Mouse (Mus musculus): ENCODE measurements around the gene Mapk13.

The Mapk13 gene

DNA sequence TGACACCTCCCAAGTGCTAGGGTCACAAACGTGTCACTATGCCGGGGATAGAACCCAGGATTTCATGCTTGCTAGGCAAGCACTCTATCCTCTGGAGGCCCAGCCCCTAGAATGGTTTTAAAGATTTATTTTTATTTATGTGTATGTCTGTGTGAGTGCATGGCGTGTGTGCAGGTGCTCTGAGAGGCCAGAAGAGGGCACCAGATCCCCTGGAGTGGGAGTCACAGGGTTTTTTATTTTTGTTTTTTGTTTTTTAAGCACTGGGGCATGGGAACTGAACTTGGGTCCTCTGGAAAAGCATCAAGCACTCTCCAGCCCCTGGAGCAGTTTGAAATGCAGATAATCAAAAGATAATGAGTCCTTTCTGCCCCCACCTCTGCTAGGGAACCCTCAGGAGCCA lies 7.7 kb downstream of the Mapk13 start:
- no peak for DNase-seq

GRCm38 (mm10) chr17:28777231-28778005 lies 8.3 kb downstream of the Mapk13 start:
- DNase-seq = no peak

GRCm38 (mm10) chr17:28779735-28780134 lies 10.6 kb downstream of the Mapk13 start:
- no peak for DNase-seq

DNA sequence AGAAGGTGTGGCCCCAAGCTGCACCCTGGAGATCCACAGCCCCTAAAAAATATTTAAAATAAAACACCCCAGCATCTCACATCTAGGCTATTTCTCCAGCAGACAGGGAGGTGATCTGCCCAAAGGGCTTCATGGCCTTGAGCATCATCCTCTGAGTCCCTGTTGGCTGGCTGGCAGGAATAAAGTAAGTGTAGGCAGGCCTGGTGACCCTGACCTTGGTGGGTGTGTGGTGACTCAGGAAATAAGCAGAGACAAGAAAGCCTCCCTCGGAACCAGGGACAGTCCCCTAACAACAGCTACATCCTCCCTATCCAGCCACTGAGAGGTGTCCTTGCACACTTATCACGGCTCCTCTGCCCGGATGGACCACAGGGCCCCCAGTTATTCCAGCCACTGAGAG lies 11.7 kb downstream of the Mapk13 start:
- no peak for DNase-seq

DNA sequence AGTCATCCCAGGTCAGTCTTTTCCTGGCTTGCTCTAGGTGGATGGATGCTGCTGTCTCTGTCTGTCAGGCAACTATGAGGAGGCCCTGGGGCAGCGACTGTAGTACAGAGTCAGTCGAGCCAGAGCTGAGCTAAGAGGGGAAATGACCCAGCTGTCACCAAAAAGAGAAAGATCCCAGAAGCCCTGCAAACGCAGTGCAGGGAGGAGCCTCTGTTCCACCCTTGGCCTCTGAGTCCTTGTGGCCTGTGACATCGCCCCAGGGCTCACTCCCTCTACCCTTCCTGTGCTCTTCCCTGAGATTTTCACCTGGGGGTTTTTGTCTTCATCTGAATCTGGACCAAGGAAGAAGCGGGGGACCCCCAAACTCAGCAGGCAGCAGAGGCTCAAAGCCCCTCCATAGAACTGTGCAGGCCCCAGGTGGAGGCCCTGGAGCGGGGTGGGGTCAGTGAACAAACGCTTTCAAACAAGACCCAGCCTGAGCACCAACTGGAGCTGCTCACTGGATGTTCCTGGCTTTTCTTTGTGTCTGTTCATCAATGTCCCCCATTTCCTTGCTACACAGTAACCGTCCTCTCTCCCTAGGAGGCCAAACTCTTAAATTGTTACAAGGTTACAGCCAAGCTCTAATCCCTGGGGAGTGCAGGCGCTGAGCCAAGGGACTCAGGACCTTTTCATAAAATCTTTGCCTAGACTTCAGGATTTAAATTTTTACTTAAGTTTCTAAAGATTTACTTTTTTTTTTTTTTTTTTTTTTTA lies 12.4 kb downstream of the Mapk13 start:
- no peak for DNase-seq

DNA sequence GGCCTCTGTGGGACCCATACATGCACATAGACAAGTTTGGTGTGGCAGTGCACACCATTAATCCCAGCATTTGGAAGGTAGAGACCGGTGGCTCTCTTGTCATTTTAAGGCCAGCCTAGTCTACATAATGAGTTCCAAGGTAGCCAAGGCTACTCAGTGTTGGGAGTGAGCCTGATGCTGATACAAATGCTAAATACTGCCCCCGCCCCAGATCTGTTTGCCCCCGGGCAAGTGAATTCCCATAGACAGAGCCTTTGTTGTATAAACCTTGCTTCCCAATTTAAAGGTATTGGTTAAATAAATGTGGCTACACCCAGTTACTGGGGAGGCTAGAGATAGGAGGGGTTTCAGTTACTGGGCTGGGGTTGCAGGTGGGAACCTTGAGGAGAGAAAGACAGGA lies 15.9 kb downstream of the Mapk13 start:
- no peak for DNase-seq

DNA sequence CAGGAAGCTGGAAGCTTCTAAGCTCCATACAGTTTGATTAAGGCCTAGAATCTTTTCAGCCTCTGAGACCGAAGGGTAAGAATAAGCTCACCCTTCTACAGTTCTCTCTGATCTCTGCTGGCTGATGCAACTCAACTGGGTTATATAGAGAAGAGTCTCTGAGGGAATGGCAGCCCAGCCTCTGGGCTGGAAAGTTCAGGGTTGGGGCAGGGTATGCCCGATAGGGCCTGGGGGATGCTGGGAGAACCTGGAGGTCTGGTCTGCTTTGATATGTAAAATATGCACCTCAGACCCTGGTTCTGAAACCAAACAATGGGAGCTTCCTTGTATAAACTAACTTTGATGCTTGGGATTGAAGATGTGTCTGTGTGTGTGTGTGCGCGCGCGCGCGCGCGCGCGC lies 18.4 kb downstream of the Mapk13 start:
- DNase-seq = no peak

DNA sequence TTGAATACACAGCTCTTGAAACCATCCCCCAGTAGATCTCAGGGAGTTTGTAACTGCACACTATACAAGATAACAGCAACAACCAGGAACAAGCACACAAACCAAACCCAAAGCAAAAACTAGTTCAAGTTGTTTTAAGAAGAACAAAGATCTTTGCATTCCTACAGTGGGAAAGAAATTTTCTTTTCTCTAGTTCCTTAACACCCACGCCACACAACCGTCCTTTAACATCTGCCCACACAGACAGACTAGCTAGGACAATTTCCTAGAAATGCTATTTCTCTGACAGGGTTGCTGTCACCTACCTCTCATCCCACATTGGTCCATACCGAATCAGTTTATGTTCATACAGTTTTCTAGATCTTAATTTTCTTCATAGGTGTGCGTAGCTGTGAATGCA lies 27.9 kb downstream of the Mapk13 start:
- no peak for DNase-seq

DNA sequence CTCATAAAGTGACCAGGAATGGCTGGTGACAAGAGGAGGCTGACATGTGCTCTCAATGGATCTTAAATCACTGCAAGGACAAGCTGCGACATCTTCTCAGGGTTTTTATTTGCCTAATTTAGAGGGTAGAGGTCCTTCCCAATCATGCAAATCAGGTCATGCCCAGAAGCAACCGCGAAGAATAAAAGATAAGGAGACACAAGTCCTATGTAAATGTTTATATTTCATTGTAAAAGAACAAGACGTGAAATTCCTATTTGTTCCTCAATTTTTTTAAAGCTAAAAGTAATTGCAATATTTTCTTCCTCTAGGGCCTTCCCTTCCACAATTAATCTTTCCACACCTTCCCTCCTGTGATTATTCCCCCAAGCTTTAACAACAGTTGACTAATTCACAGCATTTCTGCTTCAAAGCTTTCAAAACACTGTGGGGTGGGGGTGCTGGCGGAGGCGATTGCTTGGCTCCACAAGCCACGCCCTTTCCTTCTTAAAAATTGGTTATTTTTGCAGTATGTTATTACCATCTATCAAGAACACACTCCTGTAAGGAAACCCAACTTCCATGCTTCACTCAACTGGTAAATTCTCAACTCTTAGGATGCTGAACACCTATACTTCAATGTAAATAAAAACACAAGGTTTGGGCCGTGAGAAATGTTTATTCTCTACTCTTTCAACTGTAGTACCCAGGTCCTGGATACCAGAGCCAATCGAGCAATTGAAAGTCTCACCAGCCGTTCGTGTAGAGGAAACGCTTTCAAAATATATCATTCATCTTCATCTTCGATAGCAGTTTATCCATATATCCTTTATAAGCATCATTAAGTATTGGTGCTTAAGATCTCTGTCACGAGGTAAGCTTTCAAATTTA lies 30.4 kb downstream of the Mapk13 start:
- DNase-seq = peak; percentile 65

GRCm38 (mm10) chr17:28800281-28800670 lies 31.2 kb downstream of the Mapk13 start:
- no peak for DNase-seq

GRCm38 (mm10) chr17:28800671-28801412 lies 31.7 kb downstream of the Mapk13 start, which contains the start of gene Brpf3:
Gene Brpf3, plus strand, starts transcription at chr17:28801090.
- peak; percentile 89 for DNase-seq

GRCm38 (mm10) chr17:28801474-28802005 lies 32.4 kb downstream of the Mapk13 start:
- DNase-seq = peak; percentile 100

DNA sequence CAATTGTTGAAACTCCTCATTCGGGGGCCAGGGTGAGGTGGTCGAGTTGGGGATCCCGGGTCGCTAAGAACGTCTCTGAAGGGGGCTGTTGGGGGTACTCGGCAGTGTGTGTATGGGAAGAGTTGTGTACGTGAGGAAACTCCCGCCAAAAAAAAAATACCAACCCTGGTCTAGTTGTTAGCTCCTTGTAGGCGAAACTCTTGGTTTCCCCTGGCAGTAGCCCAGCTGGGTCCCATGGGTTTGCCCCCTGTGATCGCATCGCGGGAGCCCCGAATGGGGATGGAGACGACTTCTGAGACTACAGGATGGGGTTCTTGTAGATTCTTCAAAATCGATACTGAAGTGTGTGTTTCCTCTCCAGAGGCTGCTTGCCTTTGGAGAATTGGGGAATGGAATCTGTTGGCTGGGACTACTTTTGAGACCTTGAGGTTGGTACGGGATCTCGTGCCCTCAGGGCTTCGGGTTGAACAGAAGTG lies 32.9 kb downstream of the Mapk13 start:
- peak; percentile 46 for DNase-seq

DNA sequence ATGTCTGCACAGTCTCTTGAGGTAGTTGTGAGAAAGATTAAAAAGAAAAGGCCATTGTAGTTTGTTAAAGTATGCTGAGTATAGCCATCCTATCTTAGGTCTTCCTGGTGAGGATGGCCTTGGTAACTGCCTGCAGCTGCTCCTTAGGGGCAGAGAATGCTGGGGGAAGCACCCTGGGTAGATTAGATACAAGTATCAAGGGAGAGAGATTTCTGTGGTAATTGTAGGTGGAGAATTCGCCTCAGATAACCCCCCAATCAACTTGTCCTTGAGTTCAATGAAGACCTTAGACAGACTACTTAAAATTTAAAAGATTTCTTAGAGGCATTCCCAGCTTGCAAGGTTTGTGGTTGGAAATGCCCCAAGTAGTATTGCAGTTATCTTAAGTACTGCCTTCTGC lies 34.2 kb downstream of the Mapk13 start:
- DNase-seq = peak; percentile 70

GRCm38 (mm10) chr17:28804973-28805372 lies 35.9 kb downstream of the Mapk13 start:
- DNase-seq = no peak

- DNase-seq = no peak
These were observed 37.7 kb downstream of the Mapk13 start for GRCm38 (mm10) chr17:28806770-28807169.

DNA sequence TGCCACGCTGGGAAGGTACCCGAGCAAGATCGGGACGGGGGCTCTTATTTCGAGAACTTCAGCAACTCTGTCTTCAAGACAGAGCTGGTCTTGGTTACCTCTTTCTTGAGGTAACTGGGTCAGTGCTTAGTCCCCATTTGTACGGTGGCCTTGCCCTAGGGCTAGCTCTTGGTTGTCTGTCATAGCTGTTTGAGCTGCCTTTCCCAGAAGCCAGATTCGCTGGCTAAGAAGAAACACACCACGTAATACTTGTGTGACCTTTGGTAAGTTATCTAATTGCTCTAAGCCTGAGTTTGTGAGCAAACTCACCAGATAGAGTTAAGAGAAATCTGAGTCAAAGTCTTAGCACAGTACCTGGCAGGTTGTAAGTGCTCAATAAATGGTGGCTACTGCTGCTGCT lies 39.6 kb downstream of the Mapk13 start:
- no peak for DNase-seq

- DNase-seq = peak; percentile 86
These were observed 40.2 kb downstream of the Mapk13 start for GRCm38 (mm10) chr17:28809175-28809831.

DNA sequence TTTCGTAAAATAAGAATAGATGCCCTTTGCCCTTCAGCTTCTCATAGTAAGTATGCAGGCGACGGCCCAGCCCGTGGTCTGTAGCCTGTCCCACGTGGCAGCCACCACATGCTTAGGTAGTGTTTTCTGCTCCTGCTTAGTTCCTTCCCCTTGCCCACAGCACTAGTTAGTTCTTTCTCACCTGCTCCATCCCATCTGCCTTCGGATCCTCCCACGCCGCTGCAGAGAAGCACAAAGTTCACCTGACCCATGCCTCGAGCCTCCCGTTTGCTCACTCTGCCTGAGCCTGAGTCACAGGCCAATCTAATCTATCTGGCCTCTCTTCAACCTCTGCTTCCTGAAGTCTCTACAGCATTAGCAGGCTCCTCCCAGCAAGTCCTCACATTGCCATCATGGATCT lies 43.2 kb downstream of the Mapk13 start:
- no peak for DNase-seq

GRCm38 (mm10) chr17:28814529-28815097 lies 45.5 kb downstream of the Mapk13 start:
- no peak for DNase-seq

- no peak for DNase-seq
These were observed 46.4 kb downstream of the Mapk13 start for GRCm38 (mm10) chr17:28815384-28816004.
